Mouse (Mus musculus) erythroid progenitor cell, adult 5-6 weeks (primary cell): ENCODE measurements at regions not wholly inside any gene's neighbourhood (a gene's known extent, or its start where the extent isn't known, plus 50 kb on each side); places are given as distances from the start of the nearest gene placed in this dataset.

ENCODE experiments used
- ATAC-seq: replicated peaks from 2 replicates; pipeline ENCODE4 v1.8.0; 2016; ENCODE audit warnings: moderate number of reproducible peaks, mild to moderate bottlenecking, moderate TSS enrichment, inconsistent platforms; ENCODE audit not compliant: poor library complexity, low FRiP score, severe bottlenecking

DNA sequence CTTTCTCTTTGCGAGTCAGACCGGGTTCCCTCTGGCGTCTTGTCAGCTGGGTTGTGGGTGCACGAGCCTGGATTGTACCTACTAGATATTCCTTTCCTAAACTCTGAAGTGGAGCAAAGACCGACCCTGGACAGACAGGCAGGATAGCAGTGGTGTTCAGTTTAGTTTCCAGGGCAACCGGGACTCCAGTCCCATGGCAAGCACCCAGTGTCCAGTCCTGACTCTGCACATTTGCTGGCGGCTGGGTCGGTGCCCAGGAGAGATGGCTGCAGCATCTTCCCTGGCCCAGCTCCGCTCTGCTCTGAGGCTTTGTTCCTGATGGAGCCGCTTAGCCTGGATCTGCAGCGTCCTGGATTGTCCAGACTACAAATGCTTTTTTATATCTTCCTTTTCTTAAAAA, 188.1 kb upstream of the Map3k1 start:
- no peak for ATAC-seq

- ATAC-seq: no peak
Measured at GRCm38 (mm10) chr13:111997980-111998945, 189.5 kb upstream of the Map3k1 start.

GRCm38 (mm10) chr13:111999647-112000292, 191.0 kb upstream of the Map3k1 start:
- ATAC-seq: no peak

GRCm38 (mm10) chr13:112000293-112000665, 191.5 kb upstream of the Map3k1 start:
- ATAC-seq: no peak

- ATAC-seq: no peak
Measured at GRCm38 (mm10) chr13:112000696-112001095, 191.9 kb upstream of the Map3k1 start.

GRCm38 (mm10) chr13:112001155-112002025, 192.6 kb upstream of the Map3k1 start:
- 0 out of 2 replicates have a peak, but pooled peaks have one; percentile 20 for ATAC-seq

DNA sequence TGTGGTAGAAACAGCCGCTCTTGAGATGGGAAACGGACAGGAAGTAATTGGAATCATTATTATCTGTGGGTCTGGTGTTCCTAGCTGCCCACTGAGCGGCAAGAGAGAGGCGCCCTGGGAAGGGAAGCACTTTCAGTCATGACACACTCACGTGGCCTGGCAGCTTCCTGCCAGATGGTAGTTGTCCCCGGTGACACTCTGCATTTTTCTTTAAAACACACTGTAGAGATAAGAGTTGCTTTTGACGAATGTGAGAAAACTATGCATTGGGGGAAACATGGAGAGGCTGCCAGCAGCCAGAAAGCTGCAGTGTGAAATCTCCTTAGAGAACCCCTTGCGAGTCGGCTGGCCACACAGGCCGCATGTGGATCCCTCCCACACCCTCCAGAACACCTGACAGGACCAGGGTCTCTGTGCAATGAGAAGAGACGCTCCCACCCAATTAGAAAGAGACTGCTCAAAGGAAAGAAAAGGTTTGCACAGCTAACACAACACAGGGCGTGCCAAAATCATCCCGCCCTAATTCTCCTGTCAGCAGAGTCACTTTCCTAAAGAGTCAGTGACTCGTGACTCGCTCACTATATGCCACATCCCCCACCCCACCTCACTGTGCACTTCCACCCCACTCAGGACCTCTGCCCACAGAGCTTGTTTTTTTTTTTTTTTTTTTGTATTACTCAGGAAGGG, 194.0 kb upstream of the Map3k1 start:
- peak; percentile 32; the same call in 1 of the 2 replicates for ATAC-seq

DNA sequence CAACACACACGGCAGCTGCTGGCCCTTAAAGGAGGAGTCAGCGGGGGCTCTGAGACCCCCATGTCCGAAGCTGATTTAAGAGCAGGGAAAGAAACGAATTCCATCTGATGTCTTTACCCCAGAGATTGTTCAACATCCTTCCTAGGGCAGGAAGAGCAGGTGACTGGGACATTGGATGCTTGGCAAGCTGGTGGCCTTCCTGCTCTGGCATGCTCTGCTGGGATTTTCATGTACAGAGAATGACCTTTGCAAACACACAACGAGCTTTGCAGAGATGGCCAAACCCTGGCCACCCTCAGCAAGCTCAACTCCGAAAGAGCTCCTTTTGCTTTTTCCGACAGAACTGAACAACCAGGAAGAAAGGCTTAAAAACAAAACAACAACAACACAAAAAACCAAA, 194.7 kb upstream of the Map3k1 start:
- ATAC-seq: no peak

- no peak for ATAC-seq
Measured at GRCm38 (mm10) chr13:112004126-112004525, 195.3 kb upstream of the Map3k1 start.

GRCm38 (mm10) chr13:112005421-112005820, 196.6 kb upstream of the Map3k1 start:
- ATAC-seq: no peak

DNA sequence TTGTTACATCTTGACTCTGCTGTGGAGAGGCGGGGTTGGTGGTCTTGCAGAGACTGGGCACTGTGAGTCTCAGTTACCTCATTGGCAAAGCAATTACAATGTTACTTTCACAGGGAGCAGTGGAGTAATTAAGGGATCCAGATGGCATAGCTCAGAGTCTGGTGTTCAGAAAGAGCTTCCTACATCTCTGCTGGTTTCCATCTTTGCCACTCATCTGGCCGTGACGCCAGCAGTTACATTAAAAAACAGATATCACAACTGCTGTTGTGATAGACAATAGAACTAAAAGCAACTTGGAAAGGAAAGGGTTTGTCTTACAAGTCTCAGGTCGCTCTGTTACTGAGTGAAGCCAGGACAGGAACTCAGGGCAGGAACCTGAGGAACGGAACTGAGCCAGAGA, 200.0 kb upstream of the Map3k1 start:
- ATAC-seq: no peak

DNA sequence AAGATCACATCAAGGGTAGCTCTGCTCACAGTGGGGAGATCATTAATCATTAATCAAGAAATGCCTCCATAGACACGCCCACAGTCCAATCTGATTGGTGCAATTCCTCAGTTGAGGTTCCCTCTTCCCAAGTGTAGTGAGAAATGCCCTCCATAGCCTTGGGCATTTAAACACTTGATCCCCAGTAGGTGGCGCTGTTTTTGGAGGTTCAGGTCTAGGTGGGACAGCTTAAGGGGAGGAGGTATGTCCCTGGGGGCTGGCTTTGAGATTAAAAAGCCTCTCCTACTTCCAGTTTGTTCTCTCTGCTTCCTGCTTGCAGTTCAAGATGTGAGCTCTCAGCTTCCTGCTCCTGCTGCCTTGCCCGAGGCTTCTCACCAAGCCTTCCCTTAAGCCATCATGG, 200.5 kb upstream of the Map3k1 start:
- no peak for ATAC-seq

- ATAC-seq: no peak
Measured at GRCm38 (mm10) chr13:112010464-112010863, 201.7 kb upstream of the Map3k1 start.

- no peak for ATAC-seq
Measured at GRCm38 (mm10) chr13:112012640-112013039, 203.8 kb upstream of the Map3k1 start.

GRCm38 (mm10) chr13:112015083-112015482, 206.3 kb upstream of the Map3k1 start:
- no peak for ATAC-seq

- ATAC-seq: peak; percentile 80
Measured at GRCm38 (mm10) chr13:112016280-112016679, 207.5 kb upstream of the Map3k1 start.

DNA sequence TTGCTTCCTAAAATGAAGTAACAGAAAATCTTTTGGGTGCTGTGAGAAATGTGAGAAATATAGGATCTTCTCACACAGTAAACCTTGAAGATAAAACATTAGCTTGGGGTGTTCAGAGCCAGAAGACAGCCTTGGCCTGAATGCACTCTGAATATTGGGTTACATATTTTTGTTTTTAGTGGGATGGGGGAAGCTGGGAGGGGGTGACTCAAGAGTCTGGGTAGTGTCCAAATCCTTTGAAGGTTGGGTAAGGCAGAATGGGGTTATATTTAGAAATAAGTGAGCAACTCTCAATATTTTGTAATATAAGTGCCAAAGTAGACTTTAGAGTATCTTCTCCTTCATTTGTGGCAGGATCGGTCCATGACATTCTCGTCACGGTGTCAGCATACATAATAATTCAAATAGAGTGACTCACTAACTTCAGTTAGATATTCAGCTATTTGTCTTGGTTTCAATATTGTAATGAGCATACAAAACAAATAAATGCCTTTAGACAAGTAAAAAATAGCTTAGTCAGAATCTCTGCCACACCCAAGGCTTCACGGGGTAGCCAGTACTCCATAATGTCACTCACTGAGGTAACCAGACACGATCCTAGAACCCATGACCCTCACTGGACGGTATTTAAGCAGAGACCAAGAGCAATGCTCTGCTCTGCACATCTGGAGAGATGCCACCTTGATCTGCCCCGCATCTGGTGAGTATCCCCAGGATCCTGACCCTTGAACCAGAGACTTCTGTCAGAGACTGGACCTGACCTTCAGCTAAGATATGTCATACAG, 209.9 kb upstream of the Map3k1 start:
- ATAC-seq: peak; percentile 64

DNA sequence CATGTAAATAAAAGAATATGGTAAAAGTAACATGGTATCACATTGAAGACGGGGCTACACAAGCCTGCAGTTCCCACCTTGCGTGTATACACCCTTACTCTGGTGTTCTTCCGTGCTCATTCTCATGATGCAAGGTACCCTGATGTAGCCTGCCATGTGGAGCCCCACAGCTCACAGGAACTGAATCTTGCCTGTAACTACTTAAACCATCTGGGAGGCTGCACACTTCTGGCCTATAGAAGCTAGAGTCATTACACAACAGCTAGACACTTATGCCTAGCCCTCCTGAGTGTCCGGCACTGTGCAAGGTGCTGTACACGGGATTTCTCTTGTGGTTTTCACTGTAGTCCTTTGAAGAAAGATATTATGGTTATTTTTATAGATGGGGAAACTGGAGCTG, 210.8 kb upstream of the Map3k1 start:
- no peak for ATAC-seq

DNA sequence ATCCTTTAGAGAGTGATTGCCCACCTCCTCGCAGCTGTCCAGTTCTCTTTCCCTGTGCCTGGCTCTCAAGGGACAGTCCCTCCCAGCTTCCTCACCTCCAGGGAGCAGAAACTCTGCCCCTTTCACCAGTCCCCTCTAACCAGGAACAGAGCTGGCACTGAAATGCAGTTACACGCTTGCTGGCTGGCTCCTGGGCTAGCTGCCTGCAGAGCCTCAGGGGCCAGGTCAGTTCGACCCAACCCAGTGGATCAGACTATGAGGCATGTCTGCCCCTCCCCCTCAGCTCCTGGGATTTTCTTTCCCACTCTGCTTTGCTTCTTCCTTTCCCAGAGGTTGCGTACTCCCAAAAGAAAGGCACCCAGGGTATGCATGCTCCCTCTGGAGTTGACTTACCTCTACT, 214.4 kb upstream of the Map3k1 start:
- ATAC-seq: no peak
